Mouse (Mus musculus) E14TG2a.4 (cell line): ENCODE measurements around the gene Nek8.

Experiments
- CTCF ChIP-seq: conservative IDR thresholded peaks from 2 replicates; pipeline ENCODE4 v1.5.1; 2014; ENCODE audit warnings: low read length
- NANOG ChIP-seq: IDR thresholded peaks from 2 replicates; pipeline ENCODE4 v1.6.1; 2014; ENCODE audit warnings: borderline replicate concordance, low read length, mixed read lengths

DNA sequence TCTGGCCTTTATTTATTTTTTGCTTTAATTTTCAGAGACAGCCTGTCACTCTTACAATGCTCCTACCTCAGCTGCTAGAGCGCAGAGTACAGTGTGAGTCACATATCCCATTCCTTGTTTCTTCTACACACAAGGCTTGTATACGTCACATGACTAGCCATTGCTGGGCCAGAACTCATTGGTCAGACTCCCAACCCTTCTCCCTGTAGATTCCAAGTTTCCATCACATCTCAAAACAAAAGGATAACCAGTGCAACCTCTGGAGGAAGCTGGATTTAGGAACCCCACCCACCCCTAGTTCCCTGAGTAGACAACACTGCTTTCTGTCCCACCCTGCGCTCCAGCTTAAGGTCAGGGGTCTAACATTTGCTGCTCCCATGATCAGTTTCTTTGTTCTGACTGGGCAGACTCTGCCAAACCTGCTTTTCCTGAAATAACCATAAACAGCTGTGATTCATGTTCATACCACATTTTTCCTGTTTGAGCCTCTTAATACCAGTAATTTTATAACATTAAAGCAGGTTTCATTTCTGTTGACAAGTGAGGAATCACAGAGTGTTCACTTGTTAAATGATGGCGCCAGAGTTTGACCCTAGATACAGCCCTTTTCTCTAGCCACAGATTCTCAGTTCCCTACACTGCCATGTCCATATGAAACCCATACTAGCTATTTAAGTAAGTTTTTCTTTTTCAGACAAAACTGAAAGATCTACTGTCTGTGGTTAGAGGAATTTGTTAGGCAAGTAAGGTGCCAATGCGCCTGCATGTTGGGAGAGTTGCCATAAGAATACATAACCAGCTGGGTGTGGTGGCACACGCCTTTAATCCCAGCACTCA is 29.6 kb downstream of the Nek8 start:
- no peak for TF ChIP-seq NANOG
- TF ChIP-seq CTCF = no peak
